Mouse (Mus musculus) liver, embryonic 13.5 days (tissue): ENCODE results near the gene Adora2a. TPM values are rescaled to one million over a fixed set of nuclear protein-coding genes. Genes with fewer than 3 reads are reported as not detected.
"Not testable (repeated sequence)": the region's sequence is repeated elsewhere in the genome, so short reads cannot be mapped to it uniquely, and the experiment has no call there.

Experiments used
- ATAC-seq: fragments of 200-750 bp; cut with Nextera tagmentation; 2 replicates; pipeline ENCODE4 v1.8.0; 2017; ENCODE audit warnings: low read depth, mild to moderate bottlenecking, moderate number of reproducible peaks, moderate library complexity
- DNase-seq: peaks from one replicate; pipeline ENCODE4 v3.0.0; 2022
- H3K27ac ChIP-seq: fragments of 300-500 bp; sonication (generic); 2 replicates; pipeline ENCODE4 v1.5.1; 2015; ENCODE audit warnings: moderate library complexity, mild to moderate bottlenecking, inconsistent platforms
- H3K27me3 ChIP-seq: fragments of 300-500 bp; sonication (generic); 2 replicates; pipeline ENCODE4 v1.6.1; 2015; ENCODE audit warnings: mild to moderate bottlenecking, inconsistent platforms
- H3K36me3 ChIP-seq: fragments of 300-500 bp; sonication (generic); 2 replicates; pipeline ENCODE4 v1.6.1; 2015; ENCODE audit warnings: mild to moderate bottlenecking, inconsistent platforms
- H3K4me1 ChIP-seq: fragments of 300-500 bp; sonication (generic); replicated peaks from 2 replicates; pipeline ENCODE4 v1.6.1; 2015; ENCODE audit warnings: inconsistent platforms
- H3K4me2 ChIP-seq: fragments of 300-500 bp; sonication (generic); 2 replicates; pipeline ENCODE4 v1.6.1; 2015; ENCODE audit warnings: inconsistent platforms, mild to moderate bottlenecking, moderate library complexity
- H3K4me3 ChIP-seq: fragments of 300-500 bp; sonication (generic); replicated peaks from 2 replicates; pipeline ENCODE4 v1.5.1; 2015; ENCODE audit warnings: mild to moderate bottlenecking, inconsistent platforms
- H3K9ac ChIP-seq: fragments of 300-500 bp; sonication (generic); 2 replicates; pipeline ENCODE4 v1.6.1; 2015; ENCODE audit warnings: mild to moderate bottlenecking, inconsistent platforms
- H3K9me3 ChIP-seq: fragments of 300-500 bp; sonication (generic); replicated peaks from 2 replicates; pipeline ENCODE4 v1.6.1; 2016; ENCODE audit warnings: inconsistent platforms
- WGBS: fragments of 180-500 bp; shearing (Covaris S2); methylation state at CpG from one replicate; pipeline ENCODE4 v1.1.7; 2015; ENCODE audit not compliant: insufficient replicate concordance; 5-methylcytosine and 5-hydroxymethylcytosine counted together
- polyA plus RNA-seq: library from polyadenylated mRNA; unstranded; fragments of >200 nt; fragmentation: Nextera tagmentation; extraction: Ambion mirVana; gene quantifications from 2 replicates; pipeline ENCODE4 v1.2.1, GENCODE M21; 2015

The Adora2a gene
- polyA plus RNA-seq: 1.5 and 1.7 TPM in 2 replicates

GRCm38 (mm10) chr10:75316872-75316907 lies at the start of gene Adora2a:
Adora2a (plus strand) TSS chr10:75316877.
- H3K4me2 ChIP-seq: peak within 1 kb of the TSS; percentile 71
- H3K4me3 ChIP-seq: peak within 1 kb of the TSS; percentile 59
- peaks cover 41% of the 10 kb centered on the region for H3K27me3 ChIP-seq
- no peak within 1 kb of the TSS; the same call in 1 of the 2 replicates for H3K27ac ChIP-seq
- H3K9ac ChIP-seq: peak within 1 kb of the TSS; percentile 56
- no peaks in the 10 kb centered on the region for H3K9me3 ChIP-seq
- no peaks in the 10 kb centered on the region for H3K36me3 ChIP-seq
- peaks cover 46% of the 10 kb centered on the region for H3K4me1 ChIP-seq
- DNase-seq (no peak), ATAC-seq (no peak)
- WGBS: 0% methylated on average over 4 of the region's 4 CpGs

DNA sequence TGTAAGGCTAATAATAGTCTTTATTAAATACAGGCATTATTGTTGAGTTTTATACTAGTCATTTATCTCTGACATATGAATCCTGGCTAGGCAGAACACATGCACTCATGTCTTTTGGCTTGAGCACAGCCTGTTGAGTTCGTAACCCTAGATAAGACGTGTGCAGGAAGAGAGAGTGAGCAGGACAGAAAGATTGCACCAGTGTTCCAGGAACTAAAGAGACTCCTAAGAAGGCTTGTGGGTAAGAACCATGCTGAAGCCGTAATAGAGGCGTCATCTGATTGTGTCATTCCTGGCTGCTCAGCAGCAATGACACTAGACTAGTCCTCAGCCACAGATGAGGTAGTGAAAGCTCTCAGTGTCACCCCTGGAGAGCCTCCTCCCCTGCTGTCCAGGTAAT lies 43.7 kb upstream of the Adora2a start:
- H3K4me3 ChIP-seq: no peak overlapping the region
- peaks cover 37% of the 10 kb centered on the region for H3K36me3 ChIP-seq
- no peak overlapping the region for H3K27ac ChIP-seq
- H3K4me1 ChIP-seq: peaks cover 9% of the 10 kb centered on the region
- H3K4me2 ChIP-seq: no peak overlapping the region
- no peaks in the 10 kb centered on the region for H3K27me3 ChIP-seq
- peak; percentile 73 for ATAC-seq
- H3K9ac ChIP-seq: no peak overlapping the region
- DNase-seq: peak; percentile 6
- 19% methylated on average over 4 of the region's 4 CpGs for WGBS
- no peaks in the 10 kb centered on the region for H3K9me3 ChIP-seq

DNA sequence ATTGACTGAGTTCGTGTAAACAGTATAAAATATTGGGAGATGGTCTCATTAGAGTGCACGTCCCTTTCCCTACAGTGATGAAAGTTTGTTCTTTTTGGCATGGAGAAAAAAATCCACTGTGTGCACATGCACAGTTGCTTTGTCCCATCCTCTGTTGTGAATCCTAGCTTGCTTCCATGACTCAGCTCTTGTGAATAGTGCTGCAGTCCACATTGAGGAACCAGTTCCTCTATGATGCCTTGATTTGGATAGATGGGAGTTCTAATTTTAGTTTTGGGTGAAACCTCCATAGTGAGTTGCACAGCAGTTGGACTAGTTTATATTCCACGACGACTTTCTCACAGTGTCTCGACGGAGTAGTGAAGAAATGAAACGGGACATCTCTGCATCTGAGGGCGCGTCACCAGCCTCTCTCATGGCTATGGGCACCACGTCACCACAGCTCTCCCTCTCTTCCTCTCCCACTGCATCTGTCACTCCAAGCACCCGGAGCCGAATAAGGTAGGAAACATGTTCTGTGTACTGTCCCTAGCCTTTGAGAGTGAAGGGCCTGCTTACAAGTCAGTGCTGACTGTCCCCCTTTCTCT lies 40.2 kb upstream of the Adora2a start:
- H3K36me3 ChIP-seq: peaks cover 37% of the 10 kb centered on the region
- no peak for ATAC-seq
- 73% methylated on average over 12 of the region's 12 CpGs for WGBS

DNA sequence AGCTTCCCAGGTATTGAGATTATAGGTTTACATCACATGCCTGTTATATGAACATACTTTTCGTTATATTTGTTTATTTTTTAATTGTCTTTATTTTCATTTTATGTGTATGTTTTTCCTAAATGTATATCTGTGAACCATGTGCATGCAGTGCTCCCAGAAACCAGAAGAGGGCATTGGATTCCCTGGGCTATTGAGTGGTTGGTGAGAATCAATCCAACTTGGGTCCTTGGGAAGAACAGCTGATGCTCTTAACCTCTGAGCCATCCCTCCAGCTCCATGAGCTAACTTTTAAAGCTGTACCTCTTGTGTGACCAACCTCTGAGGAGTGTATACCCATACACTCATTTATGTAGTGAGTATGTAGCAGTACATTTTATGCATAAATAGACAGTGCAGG lies 39.2 kb upstream of the Adora2a start:
- H3K9me3 ChIP-seq: no peaks in the 10 kb centered on the region
- H3K4me3 ChIP-seq: no peak overlapping the region
- H3K27me3 ChIP-seq: no peaks in the 10 kb centered on the region
- H3K4me2 ChIP-seq: no peak overlapping the region
- H3K4me1 ChIP-seq: peaks cover 6% of the 10 kb centered on the region
- H3K36me3 ChIP-seq: peaks cover 31% of the 10 kb centered on the region
- H3K27ac ChIP-seq: no peak overlapping the region
- ATAC-seq: no peak
- 55% methylated on average over 1 of the region's 1 CpGs for WGBS
- H3K9ac ChIP-seq: no peak overlapping the region
- DNase-seq: no peak

More for the DNA sequence above, 40.2 kb upstream of the Adora2a start:
- Histone ChIP-seq H3K27ac (no peak overlapping the region), H3K4me1 (peaks cover 9% of the 10 kb centered on the region), H3K9me3 (no peaks in the 10 kb centered on the region), H3K4me3 (no peak overlapping the region), H3K4me2 (no peak overlapping the region), H3K27me3 (no peaks in the 10 kb centered on the region), H3K9ac (no peak overlapping the region)
- no peak for DNase-seq

- no peaks in the 10 kb centered on the region for H3K27me3 ChIP-seq
- DNase-seq: no peak
Measured at GRCm38 (mm10) chr10:75282648-75283047, 34.0 kb upstream of the Adora2a start.

GRCm38 (mm10) chr10:75283821-75284220 lies 32.9 kb upstream of the Adora2a start:
- ATAC-seq: no peak
- H3K27me3 ChIP-seq: no peaks in the 10 kb centered on the region
- H3K27ac ChIP-seq: no peak overlapping the region

More at GRCm38 (mm10) chr10:75282648-75283047, 34.0 kb upstream of the Adora2a start:
- peaks cover 23% of the 10 kb centered on the region for H3K36me3 ChIP-seq
- no peak overlapping the region for H3K9ac ChIP-seq
- no peak overlapping the region for H3K27ac ChIP-seq
- no peak for ATAC-seq
- 38% methylated on average over 5 of the region's 5 CpGs for WGBS
- no peak overlapping the region for H3K4me2 ChIP-seq
- H3K4me1 ChIP-seq: no peaks in the 10 kb centered on the region
- no peak overlapping the region for H3K4me3 ChIP-seq
- no peaks in the 10 kb centered on the region for H3K9me3 ChIP-seq

DNA sequence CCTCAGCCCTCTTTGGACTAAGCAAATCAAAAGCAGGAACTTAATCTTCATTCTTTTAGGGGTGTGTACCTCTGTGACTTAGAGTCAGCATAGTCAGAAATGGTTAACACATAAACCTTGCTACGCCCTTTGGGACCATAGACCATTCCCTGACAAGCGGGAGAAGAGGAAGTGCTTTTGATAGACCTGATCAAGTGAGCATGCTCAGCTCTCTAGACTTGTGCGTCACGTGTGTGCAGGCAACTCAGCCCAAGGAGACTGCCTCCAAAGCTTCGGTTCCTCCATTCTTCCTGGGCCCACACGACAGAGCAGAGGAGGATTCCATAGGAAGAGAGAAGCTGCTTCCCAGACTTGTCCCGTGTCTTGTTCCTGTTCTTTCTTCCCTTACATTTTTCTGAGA lies 28.1 kb upstream of the Adora2a start:
- Histone ChIP-seq H3K27me3 (no peaks in the 10 kb centered on the region), H3K4me1 (peaks cover 13% of the 10 kb centered on the region), H3K4me3 (no peak overlapping the region), H3K9ac (no peak overlapping the region), H3K36me3 (peaks cover 6% of the 10 kb centered on the region; the same call in 1 of the 2 replicates), H3K27ac (no peak overlapping the region), H3K4me2 (no peak overlapping the region), H3K9me3 (no peaks in the 10 kb centered on the region)
- WGBS: 40% methylated on average over 7 of the region's 7 CpGs
- ATAC-seq (no peak), DNase-seq (no peak)

More at GRCm38 (mm10) chr10:75283821-75284220, 32.9 kb upstream of the Adora2a start:
- Histone ChIP-seq H3K4me1 (peaks cover 2% of the 10 kb centered on the region; the same call in 1 of the 2 replicates), H3K4me3 (no peak overlapping the region), H3K4me2 (no peak overlapping the region), H3K36me3 (peaks cover 23% of the 10 kb centered on the region), H3K9me3 (no peaks in the 10 kb centered on the region), H3K9ac (no peak overlapping the region)
- no peak for DNase-seq
- WGBS: 86% methylated on average over 3 of the region's 3 CpGs

DNA sequence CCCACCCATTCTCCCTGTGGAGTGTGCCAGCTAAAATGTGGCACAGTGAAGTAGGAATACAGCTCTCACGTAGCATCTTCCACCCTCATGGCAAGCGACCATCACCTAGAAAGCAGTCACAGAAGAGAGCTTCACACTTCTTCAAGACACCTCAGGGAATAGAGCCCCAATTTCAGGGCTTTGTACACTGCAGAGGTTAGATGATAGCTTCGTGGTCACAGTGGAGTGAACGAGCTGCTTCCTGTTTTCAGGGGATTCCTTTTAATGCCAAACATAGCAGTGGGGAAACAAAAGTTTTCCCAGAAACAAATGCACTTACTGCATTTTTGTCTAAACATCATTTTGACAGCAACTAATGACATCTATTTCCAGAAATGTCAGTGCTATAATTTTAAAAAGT lies 27.3 kb upstream of the Adora2a start:
- ATAC-seq (no peak), DNase-seq (no peak)
- H3K9me3 ChIP-seq: no peaks in the 10 kb centered on the region
- H3K4me3 ChIP-seq: no peak overlapping the region
- WGBS: 41% methylated on average over 4 of the region's 4 CpGs
- H3K9ac ChIP-seq: no peak overlapping the region
- no peaks in the 10 kb centered on the region for H3K36me3 ChIP-seq
- H3K4me2 ChIP-seq: no peak overlapping the region
- H3K4me1 ChIP-seq: peaks cover 13% of the 10 kb centered on the region
- H3K27me3 ChIP-seq: no peaks in the 10 kb centered on the region
- H3K27ac ChIP-seq: no peak overlapping the region

- no peaks in the 10 kb centered on the region for H3K36me3 ChIP-seq
- H3K27me3 ChIP-seq: no peaks in the 10 kb centered on the region
- no peak overlapping the region for H3K4me3 ChIP-seq
- DNase-seq (no peak), ATAC-seq (no peak)
- no peaks in the 10 kb centered on the region for H3K9me3 ChIP-seq
- H3K4me2 ChIP-seq: no peak overlapping the region
- WGBS: 73% methylated on average over 5 of the region's 5 CpGs
- no peak overlapping the region for H3K27ac ChIP-seq
- H3K4me1 ChIP-seq: peaks cover 13% of the 10 kb centered on the region
- H3K9ac ChIP-seq: no peak overlapping the region
Measured at GRCm38 (mm10) chr10:75290650-75291049, 26.0 kb upstream of the Adora2a start.

GRCm38 (mm10) chr10:75291338-75291737 lies 25.3 kb upstream of the Adora2a start:
- H3K27ac ChIP-seq: no peak overlapping the region
- DNase-seq (no peak), ATAC-seq (peak; percentile 68)
- H3K36me3 ChIP-seq: 0 out of 2 replicates have a peak, but pooled peaks cover 3% of the 10 kb centered on the region
- no peak overlapping the region for H3K9ac ChIP-seq
- H3K9me3 ChIP-seq: no peaks in the 10 kb centered on the region
- peaks cover 13% of the 10 kb centered on the region for H3K4me1 ChIP-seq
- WGBS: 54% methylated on average over 1 of the region's 1 CpGs
- no peaks in the 10 kb centered on the region for H3K27me3 ChIP-seq
- no peak overlapping the region for H3K4me2 ChIP-seq
- no peak overlapping the region for H3K4me3 ChIP-seq

DNA sequence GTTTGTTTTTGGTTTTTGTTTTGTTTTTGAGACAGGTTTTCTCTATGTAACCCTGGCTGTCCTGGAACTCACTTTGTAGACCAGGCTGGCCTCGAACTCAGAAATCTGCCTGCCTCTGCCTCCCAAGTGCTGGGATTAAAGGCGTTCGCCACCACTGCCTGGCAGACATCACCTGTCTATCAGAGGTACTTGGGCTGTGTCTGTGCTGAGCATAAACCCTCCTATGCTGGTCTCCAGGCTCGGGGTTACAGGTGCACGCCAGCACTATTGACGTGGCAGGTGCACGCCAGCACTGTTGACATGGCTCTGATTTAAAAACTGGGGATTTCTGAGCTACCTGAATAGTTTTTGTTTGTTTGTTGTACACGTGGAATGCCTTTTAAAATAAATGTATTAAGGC lies 24.5 kb upstream of the Adora2a start:
- ATAC-seq, H3K4me3 ChIP-seq, H3K27ac ChIP-seq, H3K9me3 ChIP-seq, H3K27me3 ChIP-seq, H3K36me3 ChIP-seq, H3K4me2 ChIP-seq, H3K9ac ChIP-seq, DNase-seq: not testable (repeated sequence)
- 76% methylated on average over 8 of the region's 8 CpGs for WGBS
- peaks cover 13% of the 10 kb centered on the region for H3K4me1 ChIP-seq

DNA sequence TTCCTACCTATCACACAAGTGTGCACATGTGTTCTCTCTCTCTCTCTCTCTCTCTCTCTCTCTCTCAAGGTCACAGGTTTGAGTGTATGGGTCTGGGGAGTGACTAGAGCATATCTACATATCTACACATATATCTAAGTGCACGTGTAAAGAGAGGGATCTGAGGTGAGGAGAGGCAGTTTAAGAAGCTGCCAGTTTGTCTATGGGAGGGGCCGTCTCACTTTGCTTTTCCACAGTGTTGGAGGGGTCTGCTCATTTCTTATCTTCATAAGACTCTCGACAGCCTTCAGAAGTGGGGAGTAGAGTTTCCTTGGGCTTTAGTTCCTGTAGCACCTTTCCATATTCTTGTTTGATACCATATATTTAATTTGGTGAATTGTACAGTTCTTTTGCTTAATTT lies 23.4 kb upstream of the Adora2a start:
- Histone ChIP-seq H3K27ac (no peak overlapping the region), H3K9me3 (no peaks in the 10 kb centered on the region), H3K36me3 (0 out of 2 replicates have a peak, but pooled peaks cover 6% of the 10 kb centered on the region), H3K27me3 (no peaks in the 10 kb centered on the region), H3K4me3 (no peak overlapping the region), H3K4me2 (no peak overlapping the region), H3K9ac (no peak overlapping the region), H3K4me1 (peaks cover 13% of the 10 kb centered on the region)
- no peak for ATAC-seq
- 11% methylated on average over 3 of the region's 3 CpGs for WGBS
- no peak for DNase-seq
